Mouse (Mus musculus): Measurements from ENCODE around the gene Rag2. TPM values are rescaled to one million over a fixed set of nuclear protein-coding genes. Genes with fewer than 3 reads are reported as not detected.

Rag2 gene
- polyA plus RNA-seq, 1 experiment from 2014 or later = 0.06 TPM

- H3K4me3 ChIP-seq (ENCODE audit: low read length) = no peak overlapping the region
- H3K27me3 ChIP-seq (replicated peaks; ENCODE audit: control insufficient read depth, insufficient read depth, low read length) = 0 out of 2 replicates have a peak, but pooled peaks cover 2% of the 10 kb centered on the region
- H3K36me3 ChIP-seq (ENCODE audit: control insufficient read depth, insufficient read depth, low read length) = no peaks in the 10 kb centered on the region
- H3K4me1 ChIP-seq (ENCODE audit: control insufficient read depth, insufficient read depth, low read length) = no peaks in the 10 kb centered on the region
- H3K4me2 ChIP-seq (ENCODE audit: low read depth, low read length) = no peak overlapping the region
- no peak overlapping the region for H3K27ac ChIP-seq (ENCODE audit: low read length)
- ATAC-seq = no peak
- no peak overlapping the region for H3K9ac ChIP-seq (ENCODE audit: low read depth, low read length)
- WGBS = 75% methylated on average over 3 of the region's 3 CpGs
- H3K9me3 ChIP-seq (ENCODE audit: control insufficient read depth, low read length) = no peaks in the 10 kb centered on the region
These were observed 49.0 kb downstream of the Rag2 start for GRCm38 (mm10) chr2:101673547-101673946.

GRCm38 (mm10) chr2:101678236-101679021 lies 53.9 kb downstream of the Rag2 start, which contains the start of gene Traf6:
TSS of gene Traf6 (plus strand) at chr2:101678429.
- WGBS = under 1% methylated on average over 68 of the region's 68 CpGs
- ATAC-seq = peak; percentile 97
- Histone ChIP-seq H3K4me2 (ENCODE audit: low read depth, low read length) (peak within 1 kb of the TSS; percentile 80), H3K4me1 (ENCODE audit: control insufficient read depth, insufficient read depth, low read length) (0 out of 2 replicates have a peak, but pooled peaks cover 4% of the 10 kb centered on the region), H3K9me3 (ENCODE audit: control insufficient read depth, low read length) (no peaks in the 10 kb centered on the region), H3K27me3 (replicated peaks; ENCODE audit: control insufficient read depth, insufficient read depth, low read length) (no peaks in the 10 kb centered on the region), H3K36me3 (ENCODE audit: control insufficient read depth, insufficient read depth, low read length) (no peaks in the 10 kb centered on the region), H3K4me3 (ENCODE audit: low read length) (peak within 1 kb of the TSS; percentile 90), H3K27ac (ENCODE audit: low read length) (peak within 1 kb of the TSS; percentile 54; the same call in 1 of the 2 replicates), H3K9ac (ENCODE audit: low read depth, low read length) (peak within 1 kb of the TSS; percentile 89)

- 6% methylated on average over 15 of the region's 15 CpGs for WGBS
- H3K9ac ChIP-seq (ENCODE audit: low read depth, low read length) = peak overlapping the region; percentile 89
- H3K4me1 ChIP-seq (ENCODE audit: control insufficient read depth, insufficient read depth, low read length) = 0 out of 2 replicates have a peak, but pooled peaks cover 4% of the 10 kb centered on the region
- no peak for ATAC-seq
- peak overlapping the region; percentile 90 for H3K4me3 ChIP-seq (ENCODE audit: low read length)
- H3K9me3 ChIP-seq (ENCODE audit: control insufficient read depth, low read length) = no peaks in the 10 kb centered on the region
- no peaks in the 10 kb centered on the region for H3K27me3 ChIP-seq (replicated peaks; ENCODE audit: control insufficient read depth, insufficient read depth, low read length)
- no peaks in the 10 kb centered on the region for H3K36me3 ChIP-seq (ENCODE audit: control insufficient read depth, insufficient read depth, low read length)
- H3K4me2 ChIP-seq (ENCODE audit: low read depth, low read length) = peak overlapping the region; percentile 80
- no peak overlapping the region for H3K27ac ChIP-seq (ENCODE audit: low read length)
These were observed 54.8 kb downstream of the Rag2 start for GRCm38 (mm10) chr2:101679164-101679784.

Other genes with a start within 250 kb of the Rag2 start
- gene Rag1, start 24.8 kb downstream of the Rag2 start, polyA plus RNA-seq (2015; fragmentation: Nextera tagmentation; extraction: Ambion mirVana) = 0.01 and 0.04 TPM in 2 replicates
- 46.4 and 49.2 TPM in 2 replicates for gene B230118H07Rik, start 24.8 kb downstream of the Rag2 start, polyA plus RNA-seq (2015; fragmentation: Nextera tagmentation; extraction: Ambion mirVana)
- 7.1 and 7.3 TPM in 2 replicates for gene Traf6, start 53.7 kb downstream of the Rag2 start, polyA plus RNA-seq (2015; fragmentation: Nextera tagmentation; extraction: Ambion mirVana)

All from intestine, embryonic 16.5 days (tissue).